ENCODE assay signal across 8 mouse cellular contexts in the genomic region with DNA sequence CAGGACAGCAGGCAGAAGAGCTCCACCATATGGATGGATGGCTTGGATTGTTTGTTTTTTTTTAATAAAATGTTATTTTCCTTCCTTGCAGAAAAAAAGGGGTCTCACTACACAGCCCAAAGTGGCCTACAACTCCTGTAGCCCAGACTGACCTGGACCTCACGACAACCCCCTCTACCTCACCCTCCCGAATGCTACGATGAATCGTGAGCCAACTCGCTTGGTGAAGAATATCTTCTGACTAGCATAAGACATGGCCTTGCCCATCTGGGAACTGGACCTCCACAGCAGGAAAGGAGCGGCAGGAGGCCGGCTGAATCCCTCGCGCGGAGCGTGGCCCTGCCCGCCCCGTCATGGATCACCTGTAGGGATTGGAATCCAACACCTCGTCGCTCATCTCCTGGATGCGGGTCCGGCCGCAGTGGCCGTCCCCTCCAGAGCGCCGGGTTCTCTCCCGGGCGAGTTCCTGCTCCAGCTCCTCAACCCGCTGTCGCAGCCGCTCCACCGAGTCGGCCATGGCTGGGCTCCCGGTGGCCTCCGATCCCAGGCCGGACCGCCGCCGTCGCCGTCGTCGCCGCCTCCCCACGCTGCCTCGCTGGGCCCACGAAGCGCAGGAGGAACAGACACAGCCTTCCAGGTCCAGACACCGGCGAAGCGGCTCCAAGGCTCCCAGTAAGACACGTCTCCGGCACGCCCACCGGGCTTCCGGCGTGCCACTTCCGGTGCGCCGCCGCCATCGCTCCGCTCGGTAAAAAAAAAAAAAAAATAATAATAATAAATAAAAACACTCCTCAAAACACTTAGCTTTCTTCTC. TPM values are rescaled to one million over a fixed set of nuclear protein-coding genes. Genes with fewer than 3 reads are reported as not detected.
DNase-seq lines count a peak whose midpoint lies in the region; TF ChIP-seq lines count a peak whose summit lies in the region.

A gene (minus strand): TSS at position 705 of the 814 bp plus-strand sequence.

- intact Hi-C loops in heart, postnatal 10 days (cut with DNase I), result loop anchor here (2.0 kb wide), 1 partner anchor 58 kb away; no protein-coding TSS in a partner anchor

- H3K4me1 ChIP-seq in forebrain, embryonic 10.5 days, result peaks cover 21% of the 10 kb centered on the region

- peak; percentile 36 for DNase-seq in adrenal gland, adult 8-10 months
- peak; percentile 67 for DNase-seq in forebrain, embryonic 10.5 days (ENCODE audit: extremely low spot score, low spot score)
- no peak for DNase-seq in heart, postnatal 10 days
- DNase-seq in layer of hippocampus, adult 8-10 months (ENCODE audit: low spot score in 2 of 2), result peak in 1 of 2 experiments; percentile 41
- peak; percentile 80 for DNase-seq in lung, postnatal 10 days
- peak; percentile 75 for DNase-seq in right cerebral cortex, postnatal 14 days
- peak; percentile 63 to 69 for DNase-seq in urinary bladder, postnatal 36 days (ENCODE audit: low spot score in 2 of 2)

- no peak for TF ChIP-seq CTCF in C2C12 (IDR thresholded peaks at IDR 0.05; ENCODE audit: control insufficient read depth, insufficient read depth, insufficient read length)

- peaks cover 13% of the 10 kb centered on the region for H3K79me3 ChIP-seq in C2C12 (ENCODE audit: low read depth)

- H3K9me3 ChIP-seq in forebrain, embryonic 10.5 days, result no peaks in the 10 kb centered on the region

- peaks cover 6% of the 10 kb centered on the region for H3K36me3 ChIP-seq in C2C12 (ENCODE audit: control insufficient read depth, insufficient read depth)
- H3K36me3 ChIP-seq in forebrain, embryonic 10.5 days (replicated peaks), result peaks cover 33% of the 10 kb centered on the region

- H3ac ChIP-seq in C2C12 (ENCODE audit: control insufficient read depth, insufficient read length, low read depth), result peak within 1 kb of the TSS; percentile 97

- under 1% methylated on average over 59 of the region's 59 CpGs for WGBS in forebrain, embryonic 10.5 days

- H3K27me3 ChIP-seq in C2C12 (ENCODE audit: control insufficient read depth, insufficient read depth, insufficient read length), result no peaks in the 10 kb centered on the region
- H3K27me3 ChIP-seq in forebrain, embryonic 10.5 days (ENCODE audit: poor library complexity, severe bottlenecking), result no peaks in the 10 kb centered on the region

- peak within 1 kb of the TSS; percentile 92 for H3K4me3 ChIP-seq in C2C12 (ENCODE audit: insufficient read depth, poor library complexity, severe bottlenecking)
- peak within 1 kb of the TSS; percentile 97 for H3K4me3 ChIP-seq in forebrain, embryonic 10.5 days

- peaks cover 28% of the 10 kb centered on the region for H3K79me2 ChIP-seq in C2C12 (ENCODE audit: control insufficient read depth, insufficient read depth)

- peak within 1 kb of the TSS; percentile 92 for H3K27ac ChIP-seq in forebrain, embryonic 10.5 days

TF ChIP-seq in C2C12, 6 proteins besides CTCF, POLR2A, EP300 and RAD21:
- TF ChIP-seq MYOD1 (IDR thresholded peaks at IDR 0.05; ENCODE audit: control insufficient read depth, insufficient read length, low read depth) (no peak), FOSL1 (IDR thresholded peaks at IDR 0.05; ENCODE audit: insufficient read depth, low read length, poor library complexity, severe bottlenecking) (no peak), MAX (IDR thresholded peaks at IDR 0.05) (no peak), MYOG (IDR thresholded peaks at IDR 0.05; ENCODE audit: control insufficient read depth, extremely low read depth, insufficient read length) (no peak), USF1 (IDR thresholded peaks at IDR 0.05; ENCODE audit: low read depth) (no peak), CEBPB (IDR thresholded peaks at IDR 0.05; ENCODE audit: low read depth) (no peak)

RNA-seq across cellular contexts. Expression of the gene that starts here (rescaled TPM):
- 18.0 TPM for polyA plus RNA-seq in C2C12 (2012; fragmentation: generic; extraction: Trizol)
- 10 to 100 TPM; 44.4 to 55.0 (median 47.9) TPM for total RNA-seq in adrenal gland, adult 8-10 months (2022)
- polyA plus RNA-seq in forebrain, embryonic 10.5 days (2016; fragmentation: Nextera tagmentation; extraction: Ambion mirVana), result 42.8 and 43.0 TPM in 2 replicates
- total RNA-seq in heart, postnatal 10 days (2021), result 10 to 100 TPM; 22.7 to 25.3 TPM
- 10 to 100 TPM; 39.2 to 45.8 (median 44.2) TPM for total RNA-seq in layer of hippocampus, adult 8-10 months (2022)

Comparison
In these comparisons a context has a peak if more than half of its experiments do, and no peak if none do; other contexts are left out.
1. DNase-seq: peak in adrenal gland, adult 8-10 months (single experiment), forebrain, embryonic 10.5 days (single experiment), lung, postnatal 10 days (single experiment), right cerebral cortex, postnatal 14 days (single experiment) and urinary bladder, postnatal 36 days (2 of 2); none in heart, postnatal 10 days (0 of 2).